Mouse (Mus musculus): ENCODE results near the gene Mfap2.

Mfap2 gene

GRCm38 (mm10) chr4:141030541-141031206 lies 20.5 kb downstream of the Mfap2 start:
- DNase-seq (ENCODE audit: low spot score): no peak

- DNase-seq (ENCODE audit: low spot score): peak; percentile 92
Measured at GRCm38 (mm10) chr4:141031733-141032132, 21.5 kb downstream of the Mfap2 start.

GRCm38 (mm10) chr4:141033606-141034549 lies 23.7 kb downstream of the Mfap2 start:
- peak; percentile 94 for DNase-seq (ENCODE audit: low spot score)

GRCm38 (mm10) chr4:141041117-141041516 lies 30.9 kb downstream of the Mfap2 start:
- DNase-seq (ENCODE audit: low spot score): no peak

GRCm38 (mm10) chr4:141044816-141045215 lies 34.6 kb downstream of the Mfap2 start:
- DNase-seq (ENCODE audit: low spot score): peak; percentile 85

GRCm38 (mm10) chr4:141048810-141049475 lies 38.7 kb downstream of the Mfap2 start:
- no peak for DNase-seq (ENCODE audit: low spot score)

- DNase-seq (ENCODE audit: low spot score): peak; percentile 86
Measured at GRCm38 (mm10) chr4:141049476-141049835, 39.2 kb downstream of the Mfap2 start.

- peak; percentile 84 for DNase-seq (ENCODE audit: low spot score)
Measured at GRCm38 (mm10) chr4:141052442-141052841, 42.2 kb downstream of the Mfap2 start.

GRCm38 (mm10) chr4:141053138-141053537 lies 42.9 kb downstream of the Mfap2 start:
- no peak for DNase-seq (ENCODE audit: low spot score)

GRCm38 (mm10) chr4:141053568-141054161 lies 43.4 kb downstream of the Mfap2 start:
- peak; percentile 75 for DNase-seq (ENCODE audit: low spot score)

- DNase-seq (ENCODE audit: low spot score): no peak
Measured at GRCm38 (mm10) chr4:141056970-141057369, 46.8 kb downstream of the Mfap2 start.

GRCm38 (mm10) chr4:141058835-141059234 lies 48.6 kb downstream of the Mfap2 start:
- no peak for DNase-seq (ENCODE audit: low spot score)

- DNase-seq (ENCODE audit: low spot score): peak; percentile 69
Measured at GRCm38 (mm10) chr4:141059616-141060425, 49.6 kb downstream of the Mfap2 start.

GRCm38 (mm10) chr4:141060426-141061301 lies 50.4 kb downstream of the Mfap2 start, which contains the start of gene Crocc:
TSS of gene Crocc (minus strand) at chr4:141060550.
- peak; percentile 100 for DNase-seq (ENCODE audit: low spot score)

GRCm38 (mm10) chr4:141064104-141064659 lies 54.0 kb downstream of the Mfap2 start:
- DNase-seq (ENCODE audit: low spot score): no peak

- DNase-seq (ENCODE audit: low spot score): peak; percentile 98
Measured at GRCm38 (mm10) chr4:141065123-141065522, 54.9 kb downstream of the Mfap2 start.

All from MN1 (cell line).